Mouse (Mus musculus) CH12.LX (cell line): ENCODE data around the gene Akr1b3. TPM values are rescaled to one million over a fixed set of nuclear protein-coding genes. Genes with fewer than 3 reads are reported as not detected.

Experiments used
- DNase-seq: peaks from one replicate; pipeline ENCODE4 v3.0.0-alpha.2; 2013; ENCODE audit errors: extremely low read depth
- H3K27ac ChIP-seq: 2 replicates; pipeline ENCODE4 v1.5.1; 2012; ENCODE audit warnings: low read depth, mild to moderate bottlenecking, control low read depth, moderate library complexity; ENCODE audit not compliant: insufficient read depth
- H3K27me3 ChIP-seq: replicated peaks from 2 replicates; pipeline ENCODE3; 2012; ENCODE audit warnings: inconsistent platforms
- H3K36me3 ChIP-seq, 2 experiments: replicated peaks in 1 of 2; 2 replicates each; pipeline versions ENCODE3 to v1.6.1; 2012; ENCODE audit warnings: inconsistent platforms in 1 of 2, low read length in 1 of 2, mild to moderate bottlenecking in 1 of 2, mixed read lengths in 1 of 2, moderate library complexity in 1 of 2; ENCODE audit not compliant: control insufficient read depth in 1 of 2, insufficient read depth in 1 of 2
- H3K4me1 ChIP-seq, 2 experiments: 2 replicates each; pipeline ENCODE4 v1.6.1; 2012; ENCODE audit warnings: inconsistent platforms in 1 of 2, moderate library complexity in 1 of 2; ENCODE audit not compliant: insufficient read depth in 2 of 2, control insufficient read depth in 1 of 2
- H3K4me2 ChIP-seq: 2 replicates; pipeline ENCODE4 v1.6.1; 2012; ENCODE audit warnings: low read depth, mild to moderate bottlenecking, control low read depth; ENCODE audit not compliant: poor library complexity, insufficient read depth, severe bottlenecking
- H3K4me3 ChIP-seq, 3 experiments: fragments of 150-350 bp in 1 of 3; sonication (generic) in 1 of 3; replicated peaks in 1 of 3; 2 replicates each; pipeline versions ENCODE3 to v1.5.1; 2011 to 2012; ENCODE audit warnings: low read depth in 2 of 3, low read length in 2 of 3, mild to moderate bottlenecking in 2 of 3, moderate library complexity in 2 of 3, control low read depth in 1 of 3, improper control_type of control experiment in 1 of 3, inconsistent platforms in 1 of 3, mixed read lengths in 1 of 3; ENCODE audit not compliant: poor library complexity in 1 of 3
- H3K79me2 ChIP-seq: replicated peaks from 2 replicates; pipeline ENCODE4 v1.6.1; 2012; ENCODE audit warnings: mild to moderate bottlenecking, moderate library complexity; ENCODE audit not compliant: control insufficient read depth, poor library complexity, insufficient read depth, severe bottlenecking; ENCODE audit errors: extremely low read depth
- H3K9ac ChIP-seq: 2 replicates; pipeline ENCODE4 v1.6.1; 2012; ENCODE audit warnings: low read depth, mild to moderate bottlenecking, control low read depth, moderate library complexity; ENCODE audit not compliant: insufficient read depth
- H3K9me3 ChIP-seq: replicated peaks from 2 replicates; pipeline ENCODE3; 2012; ENCODE audit warnings: low read length, inconsistent platforms, mixed read lengths
- CHD1 ChIP-seq: IDR thresholded peaks from 2 replicates; pipeline ENCODE4 v1.6.1; 2012; ENCODE audit warnings: low read depth, low read length, improper control_type of control experiment, inconsistent platforms
- CTCF ChIP-seq, 2 experiments: IDR thresholded peaks in 1 of 2; conservative IDR thresholded peaks in 1 of 2; 2 replicates each; pipeline ENCODE4 v1.5.1; 2011 to 2012; ENCODE audit warnings: low read depth in 2 of 2, low read length in 2 of 2, improper control_type of control experiment in 1 of 2, inconsistent platforms in 1 of 2, mild to moderate bottlenecking in 1 of 2, moderate library complexity in 1 of 2
- E2F4 ChIP-seq: IDR thresholded peaks from 2 replicates; pipeline ENCODE4 v1.6.1; 2011; ENCODE audit warnings: low read depth, low read length, improper control_type of control experiment; ENCODE audit not compliant: insufficient replicate concordance
- ETS1 ChIP-seq: conservative IDR thresholded peaks from 2 replicates; pipeline ENCODE4 v1.6.1; 2012; ENCODE audit warnings: low read depth, mild to moderate bottlenecking, inconsistent platforms, low read length, improper control_type of control experiment, moderate library complexity
- HCFC1 ChIP-seq: IDR thresholded peaks from 2 replicates; pipeline ENCODE4 v1.6.1; 2012; ENCODE audit warnings: low read depth, mild to moderate bottlenecking, inconsistent platforms, low read length, improper control_type of control experiment
- IRF4 ChIP-seq: IDR thresholded peaks from 2 replicates; pipeline ENCODE4 v1.6.1; 2014; ENCODE audit warnings: low read depth, mild to moderate bottlenecking, inconsistent platforms, low read length, improper control_type of control experiment
- JUND ChIP-seq: conservative IDR thresholded peaks from 2 replicates; pipeline ENCODE4 v1.6.1; 2011; ENCODE audit warnings: low read depth, low read length, improper control_type of control experiment
- MAFK ChIP-seq: IDR thresholded peaks from 2 replicates; pipeline ENCODE4 v1.6.1; 2011; ENCODE audit warnings: low read length, improper control_type of control experiment; ENCODE audit not compliant: insufficient replicate concordance
- MAZ ChIP-seq: IDR thresholded peaks from 2 replicates; pipeline ENCODE4 v1.6.1; 2012; ENCODE audit warnings: low read depth, mild to moderate bottlenecking, inconsistent platforms, low read length, improper control_type of control experiment, moderate library complexity
- MEF2A ChIP-seq: IDR thresholded peaks from 2 replicates; pipeline ENCODE4 v1.6.1; 2014; ENCODE audit warnings: low read depth, mild to moderate bottlenecking, inconsistent platforms, low read length, improper control_type of control experiment, borderline replicate concordance
- MYC ChIP-seq: IDR thresholded peaks from 2 replicates; pipeline ENCODE4 v1.6.1; 2011; ENCODE audit warnings: low read depth, mild to moderate bottlenecking, improper control_type of control experiment, low read length
- NELFE ChIP-seq: IDR thresholded peaks from 2 replicates; pipeline ENCODE4 v1.6.1; 2011; ENCODE audit warnings: low read depth, low read length, improper control_type of control experiment
- NRF1 ChIP-seq: IDR thresholded peaks from 2 replicates; pipeline ENCODE4 v1.6.1; 2014; ENCODE audit warnings: low read depth, mild to moderate bottlenecking, inconsistent platforms, low read length, improper control_type of control experiment, moderate library complexity
- RAD21 ChIP-seq: IDR thresholded peaks from 2 replicates; pipeline ENCODE4 v1.6.1; 2011; ENCODE audit warnings: low read depth, mild to moderate bottlenecking, low read length, improper control_type of control experiment, moderate library complexity
- RCOR1 ChIP-seq: conservative IDR thresholded peaks from 2 replicates; pipeline ENCODE4 v1.6.1; 2012; ENCODE audit warnings: low read depth, mild to moderate bottlenecking, inconsistent platforms, low read length, improper control_type of control experiment
- SIN3A ChIP-seq: IDR thresholded peaks from 2 replicates; pipeline ENCODE4 v1.6.1; 2012; ENCODE audit warnings: low read length, improper control_type of control experiment, inconsistent platforms
- SMC3 ChIP-seq: IDR thresholded peaks from 2 replicates; pipeline ENCODE4 v1.6.1; 2011; ENCODE audit warnings: low read depth, low read length, improper control_type of control experiment
- ZC3H11A ChIP-seq: IDR thresholded peaks from 2 replicates; pipeline ENCODE4 v1.6.1; 2012; ENCODE audit warnings: low read depth, mild to moderate bottlenecking, inconsistent platforms, low read length, improper control_type of control experiment
- ZMIZ1 ChIP-seq: IDR thresholded peaks from 2 replicates; pipeline ENCODE4 v1.6.1; 2012; ENCODE audit warnings: low read depth, mild to moderate bottlenecking, inconsistent platforms, low read length, improper control_type of control experiment
- ZNF384 ChIP-seq: IDR thresholded peaks from 2 replicates; pipeline ENCODE4 v1.6.1; 2012; ENCODE audit warnings: low read depth, low read length, improper control_type of control experiment, inconsistent platforms
- dilution Hi-C: fragments of 300-500 bp; cut with MboI; formaldehyde crosslinking; loops from 2 replicates; pipeline ENCODE4 v1.14.3; 2020; ENCODE audit warnings: low sequenced_read_pairs; ENCODE audit not compliant: extremely low pct_unique_long_range_greater_than_20kb, extremely low pct_ligation_motif_present
- in situ Hi-C: fragments of 300-500 bp; cut with MboI; formaldehyde crosslinking; loops from 3 replicates; pipeline ENCODE4 v1.14.3; 2019; ENCODE audit warnings: low sequenced_read_pairs, low pct_ligation_motif_present, low pct_unique_long_range_greater_than_20kb, mixed read lengths
- polyA plus RNA-seq: library from polyadenylated mRNA; unstranded; fragments of >175 nt; gene quantifications from 2 replicates; pipeline ENCODE4 v1.2.1, GENCODE M21; 2012; ENCODE audit warnings: low read depth; ENCODE audit not compliant: insufficient read length
- total RNA-seq, 2 experiments: library from RNA; depleted of rRNA; stranded (reverse); fragments of 300-350 nt in 1 of 2; fragments of >200 nt in 1 of 2; gene quantifications; 2 replicates each; pipeline ENCODE4 v1.2.3; 2012 to 2014

Akr1b3 gene
- total and polyA plus RNA-seq, 3 experiments: 257 to 359 (median 313) TPM

DNA sequence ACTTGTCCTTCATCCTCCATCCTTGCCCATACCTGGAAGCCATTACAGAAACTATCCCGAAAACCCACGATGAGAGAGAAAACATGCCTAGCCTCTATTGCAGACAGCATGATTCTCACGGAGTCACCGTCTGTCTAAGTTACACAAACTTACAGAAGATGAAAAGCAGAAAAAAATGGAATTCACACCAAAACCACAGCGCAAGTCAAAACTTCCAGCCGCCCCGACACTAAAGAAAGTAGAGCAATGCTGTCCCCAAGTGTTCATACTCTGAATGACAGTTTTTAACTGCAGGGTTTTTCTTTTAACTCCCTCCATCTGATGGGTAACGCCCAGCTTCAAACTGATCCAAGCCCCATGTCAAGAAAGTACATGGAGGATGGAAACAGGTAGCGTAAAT is 39.6 kb downstream of the Akr1b3 start:
- DNase-seq: peak; percentile 78
- dilution Hi-C loops: no loop called here
- no peaks in the 10 kb centered on the region for H3K79me2 ChIP-seq
- peaks cover 26 to 52% of the 10 kb centered on the region in 2 experiments for H3K4me1 ChIP-seq
- H3K9ac ChIP-seq: no peak overlapping the region
- no peak overlapping the region for H3K27ac ChIP-seq
- H3K9me3 ChIP-seq: no peaks in the 10 kb centered on the region
- in situ Hi-C loops: loop anchor here (10.0 to 25.0 kb wide), 2 partner anchors 233 to 1940 kb away; no protein-coding TSS in a partner anchor
- H3K27me3 ChIP-seq: peaks cover 2% of the 10 kb centered on the region
- H3K36me3 ChIP-seq: no peaks in the 10 kb centered on the region
- H3K4me3 ChIP-seq: no peak overlapping the region
- H3K4me2 ChIP-seq: peak overlapping the region; percentile 63; the same call in 1 of the 2 replicates
- peak; percentile 40; the same call in 1 of the 2 replicates for TF ChIP-seq ZC3H11A
- TF ChIP-seq MAZ: peak; percentile 27; the same call in 1 of the 2 replicates
- peak; percentile 62; the same call in 1 of the 2 replicates for TF ChIP-seq SIN3A
- peak; percentile 93 to 95 for TF ChIP-seq CTCF (conservative IDR thresholded peaks at IDR 0.05 in 1 of 2, IDR thresholded peaks at IDR 0.05 in 1 of 2; ENCODE audit: low read depth in 2 of 2, low read length in 2 of 2)
- peak; percentile 53; the same call in 1 of the 2 replicates for TF ChIP-seq IRF4
- no peak; the same call in none of the 2 replicates for TF ChIP-seq JUND
- TF ChIP-seq NRF1: no peak
- peak; percentile 66 for TF ChIP-seq MEF2A
- peak; percentile 99 for TF ChIP-seq RAD21
- TF ChIP-seq SMC3: peak; percentile 85
- TF ChIP-seq CHD1: no peak
- TF ChIP-seq ZNF384: peak; percentile 85
- TF ChIP-seq NELFE: 0 out of 2 replicates have a peak, but pooled peaks have one; percentile 25
- no peak for TF ChIP-seq MYC
- no peak for TF ChIP-seq RCOR1

DNA sequence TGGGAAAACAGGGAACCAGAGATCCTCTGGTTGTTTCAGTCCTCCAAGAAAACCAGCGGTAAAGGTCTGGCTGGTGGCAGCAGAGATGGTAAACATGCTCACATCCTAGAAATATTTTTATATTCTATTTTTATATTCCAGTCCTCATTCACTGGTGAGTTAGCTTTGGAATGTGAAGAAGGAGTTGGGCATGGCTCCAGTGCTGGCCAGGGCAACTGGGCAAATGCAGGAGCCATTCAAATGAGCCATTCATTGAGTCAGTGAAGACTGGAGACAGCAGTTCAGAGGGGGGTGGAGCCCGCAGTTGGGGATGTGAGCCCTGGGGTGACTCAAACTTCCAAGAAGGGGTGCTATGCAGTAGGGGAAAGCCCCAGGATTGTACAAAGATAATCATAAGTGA is 42.9 kb downstream of the Akr1b3 start:
- Histone ChIP-seq H3K79me2 (no peaks in the 10 kb centered on the region), H3K9ac (no peak overlapping the region), H3K9me3 (no peaks in the 10 kb centered on the region), H3K27me3 (no peaks in the 10 kb centered on the region)
- TF ChIP-seq E2F4: no peak
- no peak for TF ChIP-seq ETS1
- TF ChIP-seq HCFC1: no peak
- TF ChIP-seq MEF2A: no peak
- no peak for TF ChIP-seq ZMIZ1
- TF ChIP-seq MAFK: no peak
- TF ChIP-seq, all 38 proteins: peak for 0
- no peak for DNase-seq
- Histone ChIP-seq H3K36me3 (no peaks in the 10 kb centered on the region), H3K27ac (no peak overlapping the region), H3K4me2 (no peak overlapping the region), H3K4me1 (peaks cover 26 to 72% of the 10 kb centered on the region in 2 experiments), H3K4me3 (no peak overlapping the region)
- in situ Hi-C loops: loop anchor here (10.0 kb wide), 1 partner anchor 230 kb away; no protein-coding TSS in a partner anchor
- dilution Hi-C loops: no loop called here
